Mouse (Mus musculus): ENCODE measurements at regions not wholly inside any gene's neighbourhood (a gene's known extent, or its start where the extent isn't known, plus 50 kb on each side); places are given as distances from the start of the nearest gene placed in this dataset.

- H3K4me1 ChIP-seq (ENCODE audit: control insufficient read depth, insufficient read depth, low read length), result no peaks in the 10 kb centered on the region
- no peaks in the 10 kb centered on the region for H3K27me3 ChIP-seq (replicated peaks; ENCODE audit: control insufficient read depth, insufficient read depth, low read length)
- no peaks in the 10 kb centered on the region for H3K36me3 ChIP-seq (ENCODE audit: control insufficient read depth, insufficient read depth, low read length)
- no peak overlapping the region for H3K4me3 ChIP-seq (ENCODE audit: insufficient read depth, low read depth, low read length)
- no peak overlapping the region for H3K27ac ChIP-seq (ENCODE audit: insufficient read depth, low read depth, low read length)
- WGBS, result 65% methylated on average over 8 of the region's 8 CpGs
- DNase-seq, result peak; percentile 25
- TF ChIP-seq POLR2A (IDR thresholded peaks at IDR 0.05; ENCODE audit: low read depth, low read length) (no peak), CTCF (conservative IDR thresholded peaks at IDR 0.05; ENCODE audit: insufficient read depth, insufficient read length, low read depth, low read length) (no peak)
Measured at GRCm38 (mm10) chr13:103970415-103970814, 50.1 kb upstream of the Erbin start.

Measured in kidney, adult 2 months (tissue).